Mouse (Mus musculus) cerebellum, postnatal 36 days (tissue): ENCODE measurements around the gene Mettl27.
"Not testable (repeated sequence)": the region's sequence is repeated elsewhere in the genome, so short reads cannot be mapped to it uniquely, and the experiment has no call there.

ENCODE experiments used
- DNase-seq, 2 experiments: peaks; one replicate each; pipeline ENCODE4 v3.0.0; 2021 to 2022; ENCODE audit warnings: mixed read lengths in 2 of 2

The Mettl27 gene

DNA sequence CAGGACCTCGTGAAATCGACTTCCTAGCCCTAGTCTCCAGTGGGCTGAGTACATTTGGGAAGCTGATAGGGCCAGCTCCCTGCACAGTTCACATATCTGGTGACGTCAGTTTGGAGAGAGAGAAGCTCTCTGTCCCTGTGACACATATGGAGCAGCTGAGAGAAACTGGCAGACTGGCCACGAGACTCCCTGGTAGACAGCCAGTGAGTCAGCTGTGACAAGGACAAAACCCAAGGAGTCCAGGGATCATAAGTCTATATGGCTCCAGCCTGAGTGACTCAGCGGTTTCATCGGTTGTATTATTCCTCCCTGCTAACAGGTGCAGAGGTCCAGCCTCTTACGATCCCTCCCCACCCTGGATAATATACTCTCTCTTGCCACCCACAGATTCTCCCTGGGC lies 26.9 kb downstream of the Mettl27 start:
- no peak for DNase-seq

DNA sequence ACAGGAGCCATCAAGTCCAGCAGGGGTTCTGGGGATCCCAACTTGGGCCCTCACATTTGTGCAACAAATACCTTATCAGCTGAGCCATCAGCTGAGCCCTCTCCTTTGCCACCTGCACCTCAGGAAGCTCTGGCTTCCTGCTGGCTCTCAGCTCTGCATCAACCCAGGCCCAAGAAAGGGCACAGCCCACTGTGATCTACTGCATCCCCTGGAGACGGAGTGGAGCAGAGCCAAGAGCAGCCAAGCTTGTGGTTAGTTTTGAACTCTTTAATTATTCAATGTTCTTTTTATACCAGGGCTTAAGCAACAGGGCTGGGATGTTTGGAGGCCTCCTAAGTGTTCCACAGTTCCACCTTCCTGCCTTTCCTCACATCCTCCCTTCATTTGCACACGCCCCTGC lies 28.3 kb downstream of the Mettl27 start:
- no peak for DNase-seq

DNA sequence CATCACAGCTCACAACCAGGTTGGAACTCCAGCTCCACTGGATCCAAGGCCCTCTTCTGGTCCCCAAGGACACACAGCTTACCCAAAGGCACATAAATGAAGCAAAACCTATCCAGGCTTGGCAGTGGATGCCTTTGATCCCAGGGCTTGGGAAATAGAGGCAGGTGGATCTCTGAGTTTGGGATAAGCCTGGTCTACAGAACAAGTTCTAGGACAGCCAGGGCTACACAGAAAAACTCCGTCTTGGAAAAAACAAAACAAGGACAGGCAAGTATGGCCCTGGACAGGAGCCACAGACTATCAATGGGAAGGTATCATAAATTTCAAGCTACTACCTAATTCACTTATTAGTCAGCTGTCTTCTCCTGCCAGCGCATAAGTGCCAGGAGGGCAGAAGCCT lies 29.4 kb downstream of the Mettl27 start:
- no peak for DNase-seq

DNA sequence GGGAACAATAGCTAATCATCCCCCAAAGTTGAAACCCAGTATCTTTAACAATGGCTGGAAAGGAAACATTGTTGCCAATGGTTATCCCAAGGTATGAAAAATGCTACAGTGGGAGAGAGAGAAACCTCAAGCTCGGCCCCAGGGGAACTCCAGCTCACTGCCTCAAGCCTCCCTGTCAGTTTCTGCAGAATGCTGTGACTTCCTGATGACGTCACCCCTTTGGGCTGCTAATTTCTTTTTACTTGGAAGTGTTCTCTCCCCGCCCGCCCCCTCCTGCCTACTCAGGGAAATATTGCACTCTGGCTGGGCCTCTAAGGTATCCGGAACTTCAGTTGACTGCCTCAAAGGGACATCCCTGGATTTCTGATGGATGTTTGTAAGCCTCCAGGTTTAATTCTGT lies 31.4 kb downstream of the Mettl27 start:
- no peak for DNase-seq

DNA sequence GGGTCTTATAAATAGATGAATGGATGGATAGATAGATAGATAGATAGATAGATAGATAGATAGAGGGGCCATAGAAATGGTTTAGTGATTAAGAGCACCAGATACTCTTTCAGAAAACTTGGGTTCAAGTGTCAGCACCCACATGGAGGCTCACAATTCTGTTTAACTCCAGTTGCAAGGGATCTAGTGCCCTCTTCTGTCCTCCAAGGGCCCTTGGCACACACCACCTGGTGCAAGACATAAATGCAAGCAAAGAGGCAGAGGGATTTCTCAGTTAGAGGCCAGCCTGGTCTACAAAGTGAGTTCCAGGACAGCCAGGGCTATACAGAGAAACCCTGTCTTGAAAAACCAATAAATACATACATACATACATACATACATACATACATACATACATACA lies 32.5 kb downstream of the Mettl27 start:
- DNase-seq, result not testable (repeated sequence)

DNA sequence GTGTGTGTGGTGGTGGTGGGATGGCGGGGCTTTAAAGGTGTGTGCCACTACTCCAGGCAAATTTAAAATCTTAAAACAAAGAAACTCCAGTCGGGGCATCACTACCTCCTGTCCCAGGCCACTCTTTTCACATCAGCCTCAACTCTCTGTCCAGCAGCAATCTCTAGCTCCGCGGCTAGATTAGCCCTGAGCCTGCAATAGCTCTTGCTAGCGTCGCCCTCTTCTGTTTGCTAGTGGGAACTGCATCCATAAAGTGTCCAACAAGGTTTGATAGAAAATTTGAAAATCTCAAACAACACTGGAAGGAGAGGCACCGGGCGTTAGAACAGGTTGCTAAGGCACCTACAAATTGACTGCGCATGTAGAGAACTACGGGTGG lies 33.3 kb downstream of the Mettl27 start:
- DNase-seq, result peak; percentile 66 to 77

DNA sequence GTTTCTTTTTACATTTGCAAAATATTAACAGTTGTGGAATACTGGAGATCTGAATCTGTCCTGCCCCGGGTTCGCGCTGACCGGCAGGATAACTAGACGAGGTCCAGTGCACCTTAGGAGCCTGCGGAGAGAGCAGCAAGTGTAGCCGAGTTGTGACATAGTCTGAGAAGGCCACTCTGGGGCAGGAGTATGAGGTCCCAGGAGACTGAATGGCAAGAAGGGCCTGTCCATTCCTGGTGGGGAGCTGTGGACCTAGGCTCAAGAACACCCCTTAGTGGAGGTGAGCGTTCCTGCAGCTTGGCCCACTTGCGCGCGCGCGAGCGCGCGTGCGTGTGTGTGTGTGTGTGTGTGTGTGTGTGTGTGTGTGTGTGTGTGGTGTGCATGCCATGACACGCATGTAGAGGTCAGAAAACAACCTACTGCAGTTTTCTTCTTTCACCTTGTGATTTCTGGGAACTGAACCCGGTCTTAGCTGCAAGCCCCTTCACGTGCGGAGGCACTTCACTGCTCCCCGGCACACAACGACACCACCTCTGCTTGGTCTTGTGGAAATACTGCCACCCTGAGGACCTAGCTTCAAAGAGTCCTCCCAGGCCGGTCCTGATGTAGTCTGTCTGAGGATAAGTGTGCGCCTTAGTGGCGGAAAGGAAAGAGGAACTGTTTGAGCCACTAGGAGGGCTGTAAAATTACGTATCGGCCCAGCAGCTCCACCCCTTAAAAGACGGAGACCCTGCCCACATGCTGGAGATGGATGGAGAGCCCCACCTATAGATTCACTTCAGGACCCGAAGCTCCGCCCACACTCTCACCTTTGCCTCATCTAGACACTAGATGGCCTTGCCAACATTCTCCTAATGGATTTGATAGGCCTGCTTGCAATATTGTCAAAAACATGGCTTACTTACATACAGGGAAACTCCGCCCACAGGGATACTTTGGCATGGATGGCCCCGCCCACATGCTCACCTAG lies 34.0 kb downstream of the Mettl27 start:
- DNase-seq, result peak; percentile 35 to 42

DNA sequence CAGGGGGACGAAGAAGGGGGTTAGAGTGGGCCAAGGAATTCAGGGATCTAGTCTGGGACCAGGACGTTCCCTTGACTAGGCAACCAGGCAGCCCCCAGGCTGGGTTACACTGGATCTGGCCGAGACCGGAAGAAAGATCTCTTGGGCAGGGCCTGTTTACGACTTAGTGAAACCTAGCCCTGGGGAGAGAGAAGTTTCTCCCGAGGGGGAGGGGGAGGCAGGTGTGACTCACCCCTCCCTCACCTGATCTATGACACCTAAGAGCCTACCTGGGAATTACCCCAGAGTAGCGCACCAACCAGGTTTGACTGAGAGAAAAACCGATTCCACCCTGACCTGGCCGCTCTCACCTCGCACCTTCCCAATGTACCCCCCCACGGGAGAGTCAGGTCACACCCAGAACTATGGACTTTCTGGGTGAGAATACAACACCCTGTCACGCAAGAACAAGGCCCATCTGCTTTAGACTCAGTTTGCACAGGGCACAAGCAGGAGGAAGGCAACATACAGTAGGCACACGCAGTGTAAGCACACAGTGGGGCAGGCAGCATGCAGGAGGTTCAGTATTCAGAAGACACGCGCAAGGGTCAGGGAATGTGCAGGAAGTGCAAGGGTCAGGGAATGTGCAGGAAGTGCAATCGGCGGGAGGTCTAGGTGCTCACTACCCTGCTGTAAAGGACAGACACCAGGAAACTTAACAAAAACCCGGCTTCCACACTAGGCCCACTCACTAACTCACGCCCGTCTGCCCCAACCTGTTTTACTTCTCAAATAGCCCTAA lies 35.2 kb downstream of the Mettl27 start:
- DNase-seq, result no peak

DNA sequence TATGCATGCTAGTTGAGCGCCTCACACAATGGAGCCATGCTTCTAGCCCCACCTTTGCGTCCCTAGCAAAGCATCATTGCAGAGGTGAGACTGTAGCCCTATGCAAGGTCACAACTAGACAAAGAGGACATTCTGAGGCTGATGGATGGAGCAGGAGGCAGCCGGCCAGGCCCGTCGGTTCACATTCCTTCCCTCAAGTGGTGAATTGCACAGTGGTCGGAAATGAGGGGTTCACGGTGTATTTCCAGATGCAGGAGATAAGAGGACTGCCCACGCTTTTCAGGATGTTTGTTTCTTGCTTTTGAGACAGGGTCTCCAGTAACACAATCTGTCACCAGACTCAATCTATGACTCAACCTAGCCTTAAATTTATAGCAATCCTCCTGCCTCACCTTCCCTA lies 38.5 kb downstream of the Mettl27 start:
- DNase-seq, result no peak

DNA sequence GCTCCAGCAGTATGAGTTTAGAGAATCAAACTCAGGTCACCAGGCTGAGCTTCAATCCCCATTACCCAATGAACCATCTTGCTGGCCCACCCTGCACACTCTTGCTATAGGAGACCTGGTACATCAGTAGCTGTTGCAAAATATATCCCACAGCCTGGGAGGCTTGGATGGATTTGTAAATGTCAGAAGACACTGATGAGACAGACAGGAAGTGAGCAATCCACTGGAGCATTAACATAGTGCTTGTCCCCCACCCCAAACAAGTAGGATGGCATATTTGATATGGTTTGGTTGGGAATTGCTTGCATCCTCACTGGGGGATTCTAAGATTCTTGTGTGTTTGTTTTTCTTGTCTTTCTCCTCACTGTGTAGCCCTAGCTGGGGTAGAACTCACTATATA lies 40.9 kb downstream of the Mettl27 start:
- no peak for DNase-seq

DNA sequence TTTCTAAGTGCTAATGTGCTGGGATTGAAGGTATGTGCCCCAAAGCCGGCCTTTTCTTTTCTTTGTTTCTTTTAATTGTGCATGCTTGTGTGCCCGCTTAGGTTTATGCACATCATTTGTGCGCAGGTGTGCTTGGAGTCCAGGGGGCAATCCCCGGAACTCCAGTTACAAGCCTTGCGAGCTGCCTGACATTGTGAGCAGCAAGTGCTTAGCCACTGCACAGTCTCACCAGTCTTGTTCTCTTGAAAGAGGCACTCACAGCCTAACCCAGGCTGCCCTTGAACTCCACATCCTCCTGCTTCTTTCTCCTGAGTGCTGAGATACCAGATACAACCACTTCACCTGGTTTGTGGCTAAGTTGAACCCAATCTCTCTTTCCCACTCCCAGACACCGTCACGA lies 41.4 kb downstream of the Mettl27 start:
- DNase-seq, result no peak

DNA sequence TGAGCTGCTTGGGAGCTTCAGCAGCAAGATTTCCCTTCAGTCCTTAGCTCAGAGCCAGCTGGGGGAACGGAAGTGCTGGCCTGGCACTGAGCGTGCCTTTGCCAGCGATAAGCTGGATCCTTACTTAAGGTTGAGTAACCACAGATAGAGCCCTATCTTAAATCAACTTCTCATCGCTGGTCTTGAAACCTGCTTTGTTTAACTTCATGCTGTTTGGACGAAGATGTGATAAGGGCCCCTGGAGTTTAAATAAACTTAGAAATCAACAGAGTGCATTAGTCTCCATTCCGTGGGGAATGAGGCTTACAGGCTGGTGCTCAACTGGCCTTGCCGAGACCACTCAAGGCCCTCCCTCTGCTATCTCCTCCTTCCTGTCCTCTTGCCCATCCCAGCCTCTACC lies 42.1 kb downstream of the Mettl27 start:
- DNase-seq, result no peak

DNA sequence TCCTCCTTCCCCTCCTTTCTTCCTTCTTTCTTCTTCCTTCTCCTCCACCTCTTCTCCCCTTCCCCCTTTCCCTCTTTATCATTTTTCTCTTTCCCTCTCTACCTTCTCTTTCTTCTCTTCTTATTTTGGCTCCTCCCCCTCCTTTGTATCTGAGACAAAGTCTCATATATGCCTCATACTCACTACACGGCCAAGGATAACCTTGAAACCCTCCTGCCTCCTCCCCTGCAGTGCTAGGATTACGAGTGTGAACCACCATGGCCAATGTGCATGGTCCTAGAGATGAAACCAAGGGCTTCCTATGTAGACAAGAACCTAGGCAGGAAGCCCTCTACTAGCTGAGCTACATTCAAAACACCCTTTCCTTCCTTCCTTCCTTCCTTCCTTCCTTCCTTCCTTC lies 42.8 kb downstream of the Mettl27 start:
- no peak for DNase-seq

DNA sequence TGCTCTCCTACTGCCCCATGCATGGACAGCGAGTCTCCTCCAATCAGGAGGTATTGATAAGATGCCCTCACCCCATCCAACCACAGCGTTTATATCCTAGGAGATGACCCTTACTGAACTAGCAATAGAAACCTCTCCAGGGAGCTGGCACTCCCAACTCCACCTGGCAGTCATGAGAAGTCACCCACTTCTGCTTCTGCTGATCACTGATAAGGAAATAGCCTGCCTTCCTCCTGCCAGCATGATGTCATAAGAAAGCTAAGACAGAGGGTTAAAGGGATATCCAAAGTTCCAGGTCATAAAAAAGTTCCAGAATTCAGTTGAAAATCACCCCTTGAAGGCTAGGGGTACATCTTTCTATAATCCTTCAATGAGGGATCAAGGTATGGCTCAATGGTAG lies 44.0 kb downstream of the Mettl27 start:
- DNase-seq, result no peak

DNA sequence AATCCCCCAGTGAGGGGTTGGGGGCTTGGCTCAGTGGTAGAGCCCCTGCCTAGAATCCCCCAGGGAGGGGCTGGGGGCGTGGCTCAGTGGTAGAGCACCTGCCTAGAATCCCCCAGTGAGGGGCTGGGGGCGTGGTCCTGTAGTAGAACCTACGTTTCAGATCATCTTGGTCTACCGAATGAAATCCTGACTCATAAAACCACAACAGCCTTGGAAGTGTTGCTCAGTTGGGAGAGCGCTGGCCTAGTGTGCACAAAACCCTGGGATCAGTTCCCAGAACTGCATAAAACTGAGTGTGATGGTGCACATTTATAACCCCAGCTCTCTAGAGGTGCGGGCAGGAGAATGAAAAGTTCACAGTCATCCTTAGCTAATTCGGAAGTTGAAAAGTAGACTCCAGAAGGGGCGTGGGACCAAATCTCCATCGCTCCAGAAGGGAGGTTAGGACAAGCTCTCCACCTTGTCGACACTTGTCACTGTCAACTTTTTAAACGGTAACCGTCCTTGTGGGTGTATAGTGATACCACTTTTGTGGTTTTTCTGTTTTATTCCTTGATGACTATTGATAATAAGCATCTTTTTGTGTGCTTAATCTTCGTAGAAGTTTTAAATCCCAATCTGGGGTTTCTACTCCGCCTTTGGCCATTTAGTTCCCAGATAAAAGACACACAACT lies 44.5 kb downstream of the Mettl27 start:
- no peak for DNase-seq

DNA sequence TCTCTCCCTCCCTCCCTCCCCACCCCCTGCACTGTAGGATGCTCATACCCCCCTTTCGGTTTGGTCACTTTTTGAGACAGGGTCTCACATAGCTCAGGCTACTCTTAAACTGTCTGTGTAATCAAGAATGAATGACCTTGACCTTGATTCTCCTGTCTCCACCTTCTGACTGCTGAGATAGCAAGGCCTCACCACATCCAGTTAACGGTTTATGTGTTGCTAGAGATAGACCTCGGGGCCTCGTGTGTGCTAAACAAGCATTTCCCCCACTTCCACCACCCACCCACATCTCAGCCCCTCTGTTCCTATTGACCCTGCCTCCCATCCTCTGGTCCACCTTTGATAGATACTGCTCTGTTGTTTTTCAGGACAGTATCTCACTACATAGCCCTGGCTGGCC lies 45.7 kb downstream of the Mettl27 start:
- no peak for DNase-seq

DNA sequence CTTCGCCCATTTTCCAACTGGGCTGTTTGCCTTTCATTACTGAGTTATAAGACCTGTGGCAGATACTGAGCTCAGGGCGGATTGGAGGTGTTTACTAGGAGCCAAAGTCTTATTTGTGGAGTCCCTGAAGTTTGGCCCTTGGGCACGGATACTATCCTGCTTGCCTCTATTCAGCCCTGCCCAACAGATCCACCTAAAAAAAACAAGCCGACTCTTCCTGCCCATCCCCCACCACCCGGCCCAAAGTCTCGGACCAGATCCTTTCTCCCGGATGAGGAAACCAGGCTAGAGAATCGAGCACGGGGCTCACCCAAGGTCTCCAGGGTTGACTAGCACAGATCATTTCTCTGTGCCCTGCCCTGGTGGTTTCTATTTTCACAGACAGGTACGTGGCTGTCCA lies 49.0 kb downstream of the Mettl27 start:
- DNase-seq, result no peak

DNA sequence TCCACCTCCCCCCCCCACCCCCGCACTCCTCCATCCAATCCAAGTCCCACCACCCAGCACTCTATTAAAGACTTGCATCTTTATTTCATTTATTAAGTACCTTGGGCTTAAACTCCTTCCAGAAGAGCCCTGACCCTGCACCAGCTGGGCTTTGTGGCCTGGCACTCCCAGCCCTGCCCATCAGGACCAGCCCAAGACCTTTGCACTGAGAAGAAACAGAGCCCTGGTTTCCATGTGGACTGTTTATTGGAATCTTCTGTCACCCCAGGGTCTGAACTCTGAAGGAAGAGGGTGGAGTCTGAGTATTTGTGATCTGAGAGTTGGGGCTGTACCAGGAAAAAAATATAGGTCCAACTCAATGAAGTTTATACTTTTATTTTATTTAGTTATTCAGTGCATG lies 50.9 kb downstream of the Mettl27 start:
- DNase-seq, result no peak

DNA sequence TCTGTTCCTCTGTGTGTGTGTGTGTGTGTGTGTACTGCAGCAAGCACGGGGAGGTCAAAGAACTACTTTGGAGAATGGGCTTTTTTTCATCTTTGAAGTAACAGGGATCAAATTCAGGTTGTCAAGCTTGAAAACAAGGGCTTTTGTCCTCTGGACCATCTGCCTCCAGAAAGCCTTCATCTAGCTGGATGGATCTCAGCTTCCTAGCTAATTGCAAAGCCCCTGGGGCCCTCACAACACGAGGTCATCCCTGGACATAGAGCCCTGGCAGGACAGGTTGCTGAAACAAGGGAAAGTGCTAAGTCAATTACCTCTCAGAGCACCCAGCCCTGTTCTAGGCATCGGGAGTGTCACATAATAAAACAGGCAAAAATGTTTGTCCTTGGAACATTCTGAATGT lies 51.6 kb downstream of the Mettl27 start:
- no peak for DNase-seq

DNA sequence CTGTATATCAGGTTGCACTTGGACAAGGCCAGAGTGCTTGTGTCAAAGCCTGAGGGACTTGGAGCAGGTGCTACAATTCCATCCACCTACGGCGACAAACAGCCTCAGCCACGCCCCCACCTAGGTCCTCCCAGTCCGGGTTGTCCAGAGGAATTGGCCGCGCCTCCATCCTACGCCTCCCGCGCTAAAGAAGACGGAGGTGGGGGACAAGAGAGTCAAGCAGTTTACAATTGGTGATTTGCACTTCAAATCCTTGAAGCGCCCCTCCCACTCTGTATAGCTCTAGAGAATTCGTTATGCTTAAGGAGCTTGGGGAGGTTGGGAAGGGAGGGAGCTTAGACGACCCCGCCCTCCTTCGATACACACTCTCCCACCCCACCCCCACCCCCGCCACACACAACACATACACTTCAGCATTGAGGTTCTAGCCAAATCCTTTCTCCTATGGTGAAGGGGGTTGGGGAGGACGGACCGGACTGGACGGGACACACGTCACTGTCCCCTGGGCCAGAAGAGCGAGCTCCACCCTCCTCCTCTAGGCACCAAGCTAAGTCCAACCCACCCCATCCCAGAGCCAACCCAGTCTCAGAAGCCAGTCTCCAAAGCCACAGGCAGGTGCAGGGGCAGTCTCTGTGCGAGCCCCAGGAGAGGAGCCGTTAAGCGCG lies 53.6 kb downstream of the Mettl27 start, which contains the start of gene Cldn3:
Gene Cldn3, plus strand, starts transcription at position 582 of the 665 bp plus-strand sequence.
- DNase-seq, result no peak

DNA sequence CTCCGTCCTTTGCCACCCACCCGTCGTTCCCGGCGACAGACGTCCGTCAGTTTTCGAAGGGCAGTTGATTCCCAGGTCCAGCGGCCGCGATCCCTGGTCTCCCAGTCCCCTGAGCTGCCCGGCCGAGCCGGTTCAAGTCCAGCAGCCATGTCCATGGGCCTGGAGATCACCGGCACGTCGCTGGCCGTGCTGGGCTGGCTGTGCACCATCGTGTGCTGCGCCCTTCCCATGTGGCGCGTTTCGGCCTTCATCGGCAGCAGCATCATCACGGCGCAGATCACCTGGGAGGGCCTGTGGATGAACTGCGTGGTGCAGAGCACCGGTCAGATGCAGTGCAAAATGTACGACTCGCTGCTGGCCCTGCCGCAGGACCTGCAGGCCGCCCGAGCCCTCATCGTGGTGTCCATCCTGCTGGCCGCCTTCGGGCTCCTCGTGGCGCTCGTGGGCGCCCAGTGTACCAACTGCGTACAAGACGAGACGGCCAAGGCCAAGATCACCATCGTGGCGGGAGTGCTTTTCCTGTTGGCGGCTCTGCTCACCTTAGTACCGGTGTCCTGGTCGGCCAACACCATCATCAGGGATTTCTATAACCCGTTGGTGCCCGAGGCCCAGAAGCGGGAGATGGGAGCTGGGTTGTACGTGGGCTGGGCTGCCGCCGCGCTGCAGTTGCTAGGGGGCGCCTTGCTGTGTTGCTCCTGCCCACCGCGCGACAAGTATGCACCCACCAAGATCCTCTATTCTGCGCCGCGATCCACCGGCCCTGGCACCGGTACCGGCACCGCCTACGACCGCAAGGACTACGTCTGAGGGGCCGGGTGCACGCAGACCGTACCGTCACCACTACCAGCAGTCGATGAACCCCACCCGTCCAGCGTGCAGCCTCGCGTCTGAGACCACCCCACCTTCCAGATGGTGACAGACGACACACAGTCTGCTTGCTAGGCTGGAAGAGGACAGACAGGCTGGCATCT lies 54.4 kb downstream of the Mettl27 start:
- DNase-seq, result peak in 1 of 2 experiments; percentile 8

DNA sequence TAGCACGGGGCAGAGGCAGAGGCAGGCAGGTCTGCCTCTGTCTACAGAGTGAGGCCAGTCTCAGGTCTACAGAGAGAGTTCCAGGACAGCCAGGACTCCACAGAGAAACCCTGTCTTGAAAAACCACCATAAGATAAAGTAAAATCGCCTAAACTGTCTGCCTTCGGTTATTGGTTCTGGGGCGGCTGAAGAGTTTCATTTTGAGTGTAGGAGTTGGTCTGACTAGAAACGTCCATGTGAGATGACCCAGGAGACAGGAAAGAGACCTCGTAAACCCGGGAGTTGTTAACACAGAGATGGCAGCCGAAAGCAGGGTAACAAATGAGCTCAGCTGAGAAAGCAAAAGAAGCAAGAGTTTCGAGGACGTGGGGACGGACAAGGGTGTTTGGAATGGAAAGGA lies 57.0 kb downstream of the Mettl27 start:
- no peak for DNase-seq
